Mouse (Mus musculus): ENCODE measurements at regions not wholly inside any gene's neighbourhood (a gene's known extent, or its start where the extent isn't known, plus 50 kb on each side); places are given as distances from the start of the nearest gene placed in this dataset.

- Histone ChIP-seq H3K9me3 (ENCODE audit: control insufficient read depth, low read length) (no peaks in the 10 kb centered on the region), H3K4me1 (replicated peaks; ENCODE audit: control insufficient read depth, insufficient read depth, low read length) (no peaks in the 10 kb centered on the region), H3K27me3 (replicated peaks; ENCODE audit: control insufficient read depth, insufficient read depth, low read length) (no peaks in the 10 kb centered on the region), H3K9ac (replicated peaks; ENCODE audit: low read depth, low read length) (no peak overlapping the region), H3K4me3 (replicated peaks; ENCODE audit: low read length) (no peak overlapping the region), H3K4me2 (ENCODE audit: low read length) (no peak overlapping the region), H3K27ac (ENCODE audit: low read length) (no peak overlapping the region), H3K36me3 (ENCODE audit: control insufficient read depth, insufficient read depth) (no peaks in the 10 kb centered on the region)
- whole genome bisulfite sequencing: 65% methylated on average over 2 of the region's 2 CpGs
- ATAC-seq: no peak
These were observed 54.0 kb upstream of the Vmn2r7 start for GRCm38 (mm10) chr3:64898610-64899009.

- H3K27ac ChIP-seq (ENCODE audit: low read length): no peak overlapping the region
- H3K4me2 ChIP-seq (ENCODE audit: low read length): no peak overlapping the region
- WGBS: 42% methylated on average over 2 of the region's 2 CpGs
- no peak overlapping the region for H3K9ac ChIP-seq (replicated peaks; ENCODE audit: low read depth, low read length)
- H3K9me3 ChIP-seq (ENCODE audit: control insufficient read depth, low read length): no peaks in the 10 kb centered on the region
- H3K4me3 ChIP-seq (replicated peaks; ENCODE audit: low read length): no peak overlapping the region
- H3K27me3 ChIP-seq (replicated peaks; ENCODE audit: control insufficient read depth, insufficient read depth, low read length): no peaks in the 10 kb centered on the region
- H3K36me3 ChIP-seq (ENCODE audit: control insufficient read depth, insufficient read depth): no peaks in the 10 kb centered on the region
- no peaks in the 10 kb centered on the region for H3K4me1 ChIP-seq (replicated peaks; ENCODE audit: control insufficient read depth, insufficient read depth, low read length)
- ATAC-seq: no peak
These were observed 56.8 kb upstream of the Vmn2r7 start for GRCm38 (mm10) chr3:64901317-64901892.

DNA sequence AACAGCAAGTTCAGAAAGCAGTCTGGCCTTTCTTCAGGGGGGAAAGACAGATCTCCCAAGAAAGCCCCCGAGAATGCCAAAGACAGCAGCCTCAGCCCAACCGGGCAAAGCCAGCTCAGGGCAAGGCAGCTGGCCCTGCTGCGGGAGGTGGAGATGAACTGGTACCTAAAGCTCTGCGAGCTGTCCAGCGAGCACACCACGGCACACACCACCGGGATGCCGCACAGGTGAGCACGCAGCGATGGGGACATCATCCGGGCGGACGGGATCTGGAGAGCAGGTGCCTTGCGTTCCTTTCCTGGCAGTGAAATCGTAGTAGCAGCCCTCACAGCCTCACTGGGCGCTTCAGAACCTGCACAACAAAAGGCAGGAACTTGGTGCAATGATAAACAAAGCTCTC, 104.7 kb upstream of the Vmn2r7 start:
- Histone ChIP-seq H3K4me3 (replicated peaks; ENCODE audit: low read length) (peak overlapping the region; percentile 42), H3K27me3 (replicated peaks; ENCODE audit: control insufficient read depth, insufficient read depth, low read length) (no peaks in the 10 kb centered on the region), H3K9me3 (ENCODE audit: control insufficient read depth, low read length) (no peaks in the 10 kb centered on the region), H3K27ac (ENCODE audit: low read length) (no peak overlapping the region), H3K9ac (replicated peaks; ENCODE audit: low read depth, low read length) (peak overlapping the region; percentile 57), H3K36me3 (ENCODE audit: control insufficient read depth, insufficient read depth) (no peaks in the 10 kb centered on the region), H3K4me2 (ENCODE audit: low read length) (peak overlapping the region; percentile 75), H3K4me1 (replicated peaks; ENCODE audit: control insufficient read depth, insufficient read depth, low read length) (peaks cover 4% of the 10 kb centered on the region; the same call in 1 of the 2 replicates)
- WGBS: 3% methylated on average over 16 of the region's 16 CpGs
- ATAC-seq: no peak

DNA sequence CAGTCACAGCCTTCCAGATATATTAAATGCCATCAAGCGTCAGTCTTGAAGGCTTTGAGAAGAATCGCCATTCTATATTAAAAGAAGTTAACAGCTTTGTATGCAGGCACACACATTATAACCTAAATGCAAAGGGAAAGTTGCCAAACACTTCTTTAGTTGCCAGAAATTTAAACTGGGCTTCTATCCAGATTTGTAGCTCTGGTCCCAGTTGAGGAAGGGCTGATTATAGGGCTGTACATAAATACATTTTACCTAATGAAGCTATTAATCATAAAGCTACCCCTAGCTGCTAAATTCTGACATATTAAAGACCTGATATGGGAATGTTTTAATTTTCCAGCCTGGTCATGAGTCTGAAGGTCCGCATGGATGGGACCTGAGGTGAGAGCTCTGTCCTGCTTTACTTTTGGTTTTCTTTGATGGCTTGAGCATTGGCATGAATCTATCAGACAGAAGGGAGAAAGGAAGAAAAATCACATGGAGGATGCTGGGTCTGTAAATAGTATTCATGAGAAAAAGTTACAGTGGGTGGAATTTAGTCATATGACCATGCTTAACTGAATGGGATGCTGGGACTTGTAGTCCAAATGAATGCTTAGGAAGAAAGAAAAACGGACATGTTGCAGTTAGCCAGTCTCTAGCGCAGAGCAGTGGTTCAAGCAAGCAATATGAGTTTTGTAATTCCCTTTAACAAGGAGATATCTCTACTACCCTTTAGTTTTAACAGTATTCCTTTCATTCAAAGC, 120.3 kb upstream of the Vmn2r7 start:
- no peaks in the 10 kb centered on the region for H3K36me3 ChIP-seq (ENCODE audit: control insufficient read depth, insufficient read depth)
- H3K4me1 ChIP-seq (replicated peaks; ENCODE audit: control insufficient read depth, insufficient read depth, low read length): peaks cover 8% of the 10 kb centered on the region; the same call in 1 of the 2 replicates
- peak; percentile 87 for ATAC-seq
- no peaks in the 10 kb centered on the region for H3K27me3 ChIP-seq (replicated peaks; ENCODE audit: control insufficient read depth, insufficient read depth, low read length)
- peak overlapping the region; percentile 24; the same call in 1 of the 2 replicates for H3K27ac ChIP-seq (ENCODE audit: low read length)
- H3K4me2 ChIP-seq (ENCODE audit: low read length): no peak overlapping the region
- H3K4me3 ChIP-seq (replicated peaks; ENCODE audit: low read length): no peak overlapping the region
- WGBS: 65% methylated on average over 5 of the region's 5 CpGs
- H3K9ac ChIP-seq (replicated peaks; ENCODE audit: low read depth, low read length): no peak overlapping the region
- H3K9me3 ChIP-seq (ENCODE audit: control insufficient read depth, low read length): no peaks in the 10 kb centered on the region

GRCm38 (mm10) chr3:64965416-64965980, 120.9 kb upstream of the Vmn2r7 start:
- peaks cover 8% of the 10 kb centered on the region; the same call in 1 of the 2 replicates for H3K4me1 ChIP-seq (replicated peaks; ENCODE audit: control insufficient read depth, insufficient read depth, low read length)
- H3K36me3 ChIP-seq (ENCODE audit: control insufficient read depth, insufficient read depth): no peaks in the 10 kb centered on the region
- ATAC-seq: peak; percentile 62
- no peaks in the 10 kb centered on the region for H3K27me3 ChIP-seq (replicated peaks; ENCODE audit: control insufficient read depth, insufficient read depth, low read length)
- no peak overlapping the region for H3K9ac ChIP-seq (replicated peaks; ENCODE audit: low read depth, low read length)
- no peak overlapping the region for H3K4me3 ChIP-seq (replicated peaks; ENCODE audit: low read length)
- WGBS: 82% methylated on average over 6 of the region's 6 CpGs
- no peak overlapping the region for H3K4me2 ChIP-seq (ENCODE audit: low read length)
- H3K9me3 ChIP-seq (ENCODE audit: control insufficient read depth, low read length): no peaks in the 10 kb centered on the region
- H3K27ac ChIP-seq (ENCODE audit: low read length): no peak overlapping the region

- no peak overlapping the region for H3K27ac ChIP-seq (ENCODE audit: low read length)
These were observed 123.7 kb upstream of the Vmn2r7 start for GRCm38 (mm10) chr3:64968275-64968674.

GRCm38 (mm10) chr3:64984369-64984768, 124.8 kb upstream of the Kcnab1 start:
- 49% methylated on average over 2 of the region's 2 CpGs for WGBS
- Histone ChIP-seq H3K9ac (replicated peaks; ENCODE audit: low read depth, low read length) (no peak overlapping the region), H3K4me2 (ENCODE audit: low read length) (no peak overlapping the region), H3K9me3 (ENCODE audit: control insufficient read depth, low read length) (no peaks in the 10 kb centered on the region), H3K27me3 (replicated peaks; ENCODE audit: control insufficient read depth, insufficient read depth, low read length) (no peaks in the 10 kb centered on the region), H3K4me3 (replicated peaks; ENCODE audit: low read length) (no peak overlapping the region), H3K36me3 (ENCODE audit: control insufficient read depth, insufficient read depth) (no peaks in the 10 kb centered on the region), H3K4me1 (replicated peaks; ENCODE audit: control insufficient read depth, insufficient read depth, low read length) (no peaks in the 10 kb centered on the region), H3K27ac (ENCODE audit: low read length) (no peak overlapping the region)
- ATAC-seq: no peak

More at GRCm38 (mm10) chr3:64968275-64968674, 123.7 kb upstream of the Vmn2r7 start:
- no peaks in the 10 kb centered on the region for H3K9me3 ChIP-seq (ENCODE audit: control insufficient read depth, low read length)
- WGBS: 21% methylated on average over 3 of the region's 3 CpGs
- H3K4me3 ChIP-seq (replicated peaks; ENCODE audit: low read length): no peak overlapping the region
- H3K9ac ChIP-seq (replicated peaks; ENCODE audit: low read depth, low read length): no peak overlapping the region
- no peaks in the 10 kb centered on the region for H3K27me3 ChIP-seq (replicated peaks; ENCODE audit: control insufficient read depth, insufficient read depth, low read length)
- H3K4me1 ChIP-seq (replicated peaks; ENCODE audit: control insufficient read depth, insufficient read depth, low read length): peaks cover 8% of the 10 kb centered on the region; the same call in 1 of the 2 replicates
- H3K4me2 ChIP-seq (ENCODE audit: low read length): no peak overlapping the region
- no peaks in the 10 kb centered on the region for H3K36me3 ChIP-seq (ENCODE audit: control insufficient read depth, insufficient read depth)
- no peak for ATAC-seq

DNA sequence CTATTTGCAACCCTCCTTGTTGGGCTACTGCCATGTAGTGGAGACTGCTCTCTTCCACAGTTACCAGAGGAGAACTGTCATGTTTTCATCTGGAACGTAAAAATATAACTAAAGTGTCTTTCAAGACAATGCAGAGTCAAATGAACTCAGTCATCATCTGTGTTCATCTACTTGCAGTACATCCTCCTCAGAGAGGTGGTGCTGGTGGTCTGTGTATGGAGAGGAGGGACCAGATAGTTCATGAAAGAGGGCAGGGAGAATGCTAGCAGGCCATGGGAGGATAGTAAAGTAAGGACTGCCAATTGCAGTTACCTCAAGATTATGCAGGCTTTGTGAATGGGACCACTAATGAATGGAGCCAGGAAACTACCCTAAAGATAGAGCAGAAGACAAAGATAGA, 121.5 kb upstream of the Kcnab1 start:
- ATAC-seq: no peak
- 69% methylated on average over 1 of the region's 1 CpGs for WGBS

DNA sequence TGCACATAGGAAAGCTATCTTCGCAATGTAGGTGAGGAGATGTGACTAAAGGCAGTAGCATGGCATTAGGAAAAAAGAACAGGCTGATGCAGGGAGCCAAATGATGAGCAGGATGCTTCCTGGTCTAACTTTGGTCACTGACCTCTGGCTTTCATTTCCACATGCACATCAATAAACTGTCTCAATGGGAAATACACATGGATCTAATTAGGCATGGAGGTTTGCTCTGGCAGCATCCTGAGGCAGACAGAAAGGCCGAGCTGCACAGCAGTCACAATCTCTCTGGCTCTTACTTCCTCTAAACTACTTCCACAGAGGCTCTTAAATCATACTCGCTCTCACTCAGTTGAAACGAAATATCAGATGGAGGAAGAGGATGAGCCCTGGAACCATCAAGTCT, 112.7 kb upstream of the Kcnab1 start:
- Histone ChIP-seq H3K9me3 (ENCODE audit: control insufficient read depth, low read length) (no peaks in the 10 kb centered on the region), H3K4me3 (replicated peaks; ENCODE audit: low read length) (no peak overlapping the region), H3K4me2 (ENCODE audit: low read length) (no peak overlapping the region), H3K9ac (replicated peaks; ENCODE audit: low read depth, low read length) (no peak overlapping the region), H3K36me3 (ENCODE audit: control insufficient read depth, insufficient read depth) (no peaks in the 10 kb centered on the region), H3K27me3 (replicated peaks; ENCODE audit: control insufficient read depth, insufficient read depth, low read length) (no peaks in the 10 kb centered on the region), H3K4me1 (replicated peaks; ENCODE audit: control insufficient read depth, insufficient read depth, low read length) (no peaks in the 10 kb centered on the region), H3K27ac (ENCODE audit: low read length) (no peak overlapping the region)
- 84% methylated on average over 4 of the region's 4 CpGs for WGBS
- ATAC-seq: no peak

More for the DNA sequence above, 121.5 kb upstream of the Kcnab1 start:
- Histone ChIP-seq H3K9me3 (ENCODE audit: control insufficient read depth, low read length) (no peaks in the 10 kb centered on the region), H3K4me3 (replicated peaks; ENCODE audit: low read length) (no peak overlapping the region), H3K4me1 (replicated peaks; ENCODE audit: control insufficient read depth, insufficient read depth, low read length) (no peaks in the 10 kb centered on the region), H3K36me3 (ENCODE audit: control insufficient read depth, insufficient read depth) (no peaks in the 10 kb centered on the region), H3K27ac (ENCODE audit: low read length) (no peak overlapping the region), H3K9ac (replicated peaks; ENCODE audit: low read depth, low read length) (no peak overlapping the region), H3K4me2 (ENCODE audit: low read length) (no peak overlapping the region), H3K27me3 (replicated peaks; ENCODE audit: control insufficient read depth, insufficient read depth, low read length) (no peaks in the 10 kb centered on the region)

Measured in forebrain, embryonic 16.5 days (tissue).